Mouse (Mus musculus): Measurements from ENCODE around the gene Zfp518b. TPM values are rescaled to one million over a fixed set of nuclear protein-coding genes. Genes with fewer than 3 reads are reported as not detected.

The Zfp518b gene
- total and polyA plus RNA-seq, 3 experiments, result not detected

DNA sequence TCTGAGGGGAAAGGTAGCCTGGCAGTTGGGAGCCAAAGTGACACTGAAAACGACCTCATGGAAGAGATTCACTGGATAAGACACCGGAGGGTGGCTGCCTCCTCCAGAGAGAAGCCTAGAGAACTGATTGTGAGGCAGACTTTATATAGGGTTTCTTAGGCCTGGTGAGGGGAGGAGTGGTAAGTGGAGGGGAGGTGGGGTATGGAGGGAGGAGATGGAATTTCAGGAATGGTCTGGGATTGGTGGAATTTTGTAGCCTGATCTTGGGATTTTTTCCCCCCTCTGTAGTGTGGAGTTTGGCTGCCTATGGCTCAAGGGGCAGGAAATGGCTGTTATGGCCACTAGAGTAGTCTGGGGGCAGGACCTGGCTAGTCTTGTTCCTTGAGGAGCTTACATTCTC is 56.6 kb downstream of the Zfp518b start:
- Histone ChIP-seq H3K4me1 (ENCODE audit: control insufficient read depth in 1 of 2, insufficient read depth in 2 of 2, low read length in 2 of 2) (no peaks in the 10 kb centered on the region), H3K36me3 (ENCODE audit: control insufficient read depth in 1 of 2, insufficient read depth in 2 of 2, low read length in 2 of 2) (no peaks in the 10 kb centered on the region), H3K27me3 (ENCODE audit: control insufficient read depth in 1 of 2, insufficient read depth in 2 of 2, low read length in 2 of 2) (no peaks in the 10 kb centered on the region; a peak in 1 of 4 replicates), H3K4me3 (ENCODE audit: control insufficient read depth in 1 of 2, insufficient read depth in 1 of 2, low read depth in 2 of 2, low read length in 2 of 2) (no peak overlapping the region), H3K9ac (ENCODE audit: control insufficient read depth, low read depth, low read length, poor library complexity, severe bottlenecking) (no peak overlapping the region), H3K79me2 (ENCODE audit: control insufficient read depth, insufficient read depth, low read length, poor library complexity) (no peaks in the 10 kb centered on the region), H3K27ac (ENCODE audit: control insufficient read depth, low read depth, low read length) (no peak overlapping the region), H3K9me3 (replicated peaks; ENCODE audit: insufficient read depth, low read length) (no peaks in the 10 kb centered on the region)
- no peak for TF ChIP-seq ZMIZ1 (IDR thresholded peaks at IDR 0.05; ENCODE audit: low read depth, low read length)
- no peak for TF ChIP-seq CTCF (IDR thresholded peaks at IDR 0.05 in 2 of 3, conservative IDR thresholded peaks at IDR 0.05 in 1 of 3; ENCODE audit: control insufficient read depth in 1 of 3, insufficient read depth in 1 of 3, low read depth in 2 of 3, low read length in 3 of 3, poor library complexity in 1 of 3, severe bottlenecking in 1 of 3)
- TF ChIP-seq ELF1 (IDR thresholded peaks at IDR 0.05; ENCODE audit: low read depth, low read length), result no peak
- TF ChIP-seq MXI1 (IDR thresholded peaks at IDR 0.05; ENCODE audit: low read depth, low read length), result no peak
- TF ChIP-seq ZC3H11A (IDR thresholded peaks at IDR 0.05; ENCODE audit: low read depth, low read length), result no peak
- no peak for TF ChIP-seq POLR2A (IDR thresholded peaks at IDR 0.05; ENCODE audit: control insufficient read depth in 1 of 2, insufficient read depth in 1 of 2, low read depth in 1 of 2, low read length in 2 of 2, poor library complexity in 1 of 2)
- TF ChIP-seq GABPA (IDR thresholded peaks at IDR 0.05; ENCODE audit: low read depth, low read length), result no peak
- no peak for TF ChIP-seq SIN3A (IDR thresholded peaks at IDR 0.05; ENCODE audit: low read length)
- TF ChIP-seq RCOR1 (IDR thresholded peaks at IDR 0.05; ENCODE audit: low read depth, low read length), result no peak
- no peak for TF ChIP-seq MYC (IDR thresholded peaks at IDR 0.05; ENCODE audit: low read depth, low read length)
- no peak for DNase-seq (ENCODE audit: low read depth, low spot score)

DNA sequence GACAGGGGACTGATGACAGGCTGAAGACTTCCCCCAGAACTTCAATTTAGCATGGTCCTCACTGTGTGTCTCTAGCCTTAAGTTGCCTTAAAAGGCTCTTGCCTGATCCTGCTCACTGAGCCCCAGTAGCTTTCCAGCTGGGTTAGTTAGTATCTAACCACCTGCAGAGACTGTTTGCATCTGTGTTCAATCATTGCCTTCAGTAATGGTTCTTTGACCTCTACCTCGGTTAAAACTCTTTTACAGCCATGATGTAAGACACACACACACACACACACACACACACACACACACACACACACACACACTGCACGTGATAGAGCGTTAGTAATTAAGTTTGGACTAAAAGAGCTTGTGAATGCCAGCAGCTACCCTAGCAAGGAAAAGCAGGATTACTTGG is 57.7 kb downstream of the Zfp518b start:
- no peaks in the 10 kb centered on the region for H3K4me1 ChIP-seq (ENCODE audit: control insufficient read depth in 1 of 2, insufficient read depth in 2 of 2, low read length in 2 of 2)
- H3K9me3 ChIP-seq (replicated peaks; ENCODE audit: insufficient read depth, low read length), result no peaks in the 10 kb centered on the region
- H3K27ac ChIP-seq (ENCODE audit: control insufficient read depth, low read depth, low read length), result no peak overlapping the region
- no peaks in the 10 kb centered on the region; a peak in 1 of 4 replicates for H3K27me3 ChIP-seq (ENCODE audit: control insufficient read depth in 1 of 2, insufficient read depth in 2 of 2, low read length in 2 of 2)
- H3K36me3 ChIP-seq (ENCODE audit: control insufficient read depth in 1 of 2, insufficient read depth in 2 of 2, low read length in 2 of 2), result no peaks in the 10 kb centered on the region
- no peak overlapping the region for H3K4me3 ChIP-seq (ENCODE audit: control insufficient read depth in 1 of 2, insufficient read depth in 1 of 2, low read depth in 2 of 2, low read length in 2 of 2)
- no peak for TF ChIP-seq ZC3H11A (IDR thresholded peaks at IDR 0.05; ENCODE audit: low read depth, low read length)
- no peak for TF ChIP-seq TAL1 (IDR thresholded peaks at IDR 0.05; ENCODE audit: low read length)
- no peak for TF ChIP-seq HCFC1 (IDR thresholded peaks at IDR 0.05; ENCODE audit: low read depth, low read length)
- TF ChIP-seq E2F4 (IDR thresholded peaks at IDR 0.05; ENCODE audit: borderline replicate concordance, low read depth, low read length), result no peak
- TF ChIP-seq JUND (IDR thresholded peaks at IDR 0.05; ENCODE audit: low read depth, low read length), result no peak
- TF ChIP-seq ETS1 (IDR thresholded peaks at IDR 0.05; ENCODE audit: low read depth, low read length), result no peak
- no peak for TF ChIP-seq GABPA (IDR thresholded peaks at IDR 0.05; ENCODE audit: low read depth, low read length)
- TF ChIP-seq MEF2A (IDR thresholded peaks at IDR 0.05; ENCODE audit: extremely low read depth, insufficient replicate concordance, low read depth, low read length, poor library complexity, severe bottlenecking), result no peak
- TF ChIP-seq RCOR1 (IDR thresholded peaks at IDR 0.05; ENCODE audit: low read depth, low read length), result no peak
- TF ChIP-seq ELF1 (IDR thresholded peaks at IDR 0.05; ENCODE audit: low read depth, low read length), result no peak
- no peak for TF ChIP-seq USF2 (IDR thresholded peaks at IDR 0.05; ENCODE audit: borderline replicate concordance in 1 of 2, insufficient read depth in 1 of 2, low read depth in 1 of 2, low read length in 2 of 2)
- no peak for TF ChIP-seq MAFK (IDR thresholded peaks at IDR 0.05; ENCODE audit: borderline replicate concordance, low read depth, low read length)
- no peak for TF ChIP-seq CHD2 (IDR thresholded peaks at IDR 0.05; ENCODE audit: low read length)
- TF ChIP-seq MYC (IDR thresholded peaks at IDR 0.05; ENCODE audit: low read depth, low read length), result no peak
- TF ChIP-seq MXI1 (IDR thresholded peaks at IDR 0.05; ENCODE audit: low read depth, low read length), result no peak
- TF ChIP-seq ZMIZ1 (IDR thresholded peaks at IDR 0.05; ENCODE audit: low read depth, low read length), result no peak
- H3K79me2 ChIP-seq (ENCODE audit: control insufficient read depth, insufficient read depth, low read length, poor library complexity), result no peaks in the 10 kb centered on the region
- no peak overlapping the region for H3K9ac ChIP-seq (ENCODE audit: control insufficient read depth, low read depth, low read length, poor library complexity, severe bottlenecking)
- DNase-seq (ENCODE audit: low read depth, low spot score), result no peak
